Mouse (Mus musculus) left cerebral cortex, adult 6 months (tissue): Measurements from ENCODE around the gene Tlcd2. TPM values are rescaled to one million over a fixed set of nuclear protein-coding genes. Genes with fewer than 3 reads are reported as not detected.

ENCODE experiments used
- long read RNA-seq, 2 experiments: library from polyadenylated mRNA; unstranded; transcript quantifications; one replicate each; pipeline ENCODE4 v2.0.0; 2019 to 2020
- polyA plus RNA-seq: library from polyadenylated mRNA; unstranded; fragments of <200 nt; fragmentation: Nextera tagmentation; gene quantifications from 2 replicates; pipeline ENCODE4 v1.2.3, GENCODE M21; 2021

Gene Tlcd2
- 0.80 and 0.99 TPM in 2 replicates for polyA plus RNA-seq
- long read RNA-seq, experiment 1, partial matches to known transcripts: 1 of 9 reads
- long read RNA-seq, experiment 1, other reads (novel, unspliced or antisense): 8 of 9 reads
- long read RNA-seq, experiment 2, partial matches to known transcripts: 0 of 4 reads
- long read RNA-seq, experiment 2, other reads (novel, unspliced or antisense): 4 of 4 reads

DNA sequence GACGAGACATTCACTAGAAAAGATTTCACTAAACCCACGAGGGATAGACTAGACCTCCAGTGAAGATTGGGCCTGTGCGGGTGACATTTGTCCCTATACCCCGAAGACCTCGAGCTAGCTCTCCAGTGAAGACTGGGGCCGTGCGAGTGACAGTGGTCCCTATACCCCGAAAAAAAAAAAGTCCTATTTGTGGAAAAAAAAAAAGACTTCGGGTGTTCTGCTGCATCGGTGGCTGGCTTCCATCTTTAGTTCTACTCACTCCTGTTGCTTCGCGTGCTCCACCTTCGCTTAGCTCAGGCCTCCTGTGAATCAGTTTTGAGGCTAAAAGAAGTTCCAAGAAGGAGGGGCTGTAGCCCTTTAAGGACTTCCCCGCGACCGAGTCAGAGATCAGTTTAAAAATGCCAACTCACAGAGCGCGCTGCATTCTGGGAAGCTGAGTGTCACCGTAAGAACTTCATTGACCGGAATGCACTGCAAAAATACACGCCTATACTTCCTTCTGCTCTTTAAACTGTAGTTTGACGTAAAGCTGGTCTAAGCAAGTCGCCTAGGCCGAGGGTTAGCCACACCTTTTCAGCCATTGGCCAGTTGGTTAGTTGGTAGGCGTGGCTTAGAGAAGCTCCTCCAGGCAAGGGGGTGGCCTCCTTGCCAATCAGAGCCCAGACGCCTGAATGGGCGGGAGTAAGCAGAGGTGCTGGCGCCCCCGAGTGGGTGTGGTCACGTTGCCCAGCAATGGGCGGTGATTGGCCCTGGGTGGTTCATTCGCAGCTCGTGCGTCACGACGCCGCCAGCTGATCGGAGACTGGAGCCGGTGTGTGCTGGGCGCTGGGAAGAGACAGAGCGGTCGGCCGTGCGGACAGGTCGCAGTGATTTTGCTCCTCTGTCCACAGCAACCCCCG, at the start of gene Tlcd2:
Gene Tlcd2 (plus strand): TSS at position 872 of the 899 bp plus-strand sequence.

DNA sequence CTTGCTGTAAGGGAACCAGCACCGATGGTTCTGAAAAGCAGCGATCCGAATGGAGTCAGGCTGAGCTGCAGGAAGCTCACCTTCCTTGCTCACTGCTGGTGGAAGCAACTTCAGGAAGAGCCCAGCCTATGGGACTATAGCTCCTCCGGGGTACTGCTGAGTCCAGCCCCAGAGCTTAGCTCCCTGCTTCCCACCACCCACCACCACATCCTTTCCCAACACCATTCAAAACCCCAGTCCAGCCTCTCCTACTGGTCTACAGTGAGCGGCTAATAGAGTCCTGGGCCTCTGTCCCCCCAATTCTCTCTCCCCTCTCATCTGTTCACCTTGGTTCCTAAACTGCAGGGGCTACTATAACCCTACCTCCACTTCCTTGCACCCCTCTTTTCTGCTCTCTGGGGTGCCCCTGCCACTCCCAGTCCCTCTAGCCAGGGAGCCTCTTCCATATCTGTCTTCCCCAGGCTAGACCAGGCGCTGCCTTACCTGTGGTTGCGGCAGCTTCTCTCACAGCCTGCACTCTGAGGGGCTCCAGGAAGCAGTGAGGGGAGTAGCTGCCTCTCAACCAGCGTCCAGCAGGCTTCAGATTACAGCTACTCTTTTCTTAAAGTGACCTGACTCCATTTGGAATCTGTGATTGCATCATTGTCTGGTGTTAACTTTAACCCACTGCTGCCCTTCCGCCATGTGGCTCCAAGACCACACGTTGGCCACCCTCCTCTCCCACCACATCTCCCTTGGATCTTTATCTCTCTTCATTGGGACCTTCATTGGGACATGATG, 39.3 kb upstream of the Tlcd2 start, which contains the start of gene Serpinf1:
Gene Serpinf1 (minus strand): TSS at position 689 of the 780 bp plus-strand sequence.

DNA sequence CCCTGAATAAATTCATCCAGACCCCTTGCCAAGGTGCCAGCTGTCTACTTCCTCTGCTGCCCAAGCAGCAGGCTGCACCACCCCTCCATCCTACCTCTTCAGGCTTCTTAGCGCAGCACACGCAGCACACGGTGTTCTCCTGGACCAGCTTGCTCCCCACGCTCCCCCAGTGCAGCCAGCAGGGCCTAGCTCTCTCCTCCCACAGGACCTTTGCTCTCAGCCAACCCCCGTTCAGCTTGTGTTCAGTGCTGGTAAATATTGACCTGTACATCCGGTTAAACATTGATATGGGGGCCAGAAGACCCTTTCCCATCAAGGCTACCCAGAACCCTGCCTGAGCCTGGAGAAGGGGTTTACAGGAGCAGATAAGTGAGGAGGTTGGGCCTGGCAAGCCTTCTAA, 22.2 kb upstream of the Tlcd2 start, which contains the start of gene Serpinf2:
Gene Serpinf2 (minus strand): TSS at position 229 of the 400 bp plus-strand sequence.

DNA sequence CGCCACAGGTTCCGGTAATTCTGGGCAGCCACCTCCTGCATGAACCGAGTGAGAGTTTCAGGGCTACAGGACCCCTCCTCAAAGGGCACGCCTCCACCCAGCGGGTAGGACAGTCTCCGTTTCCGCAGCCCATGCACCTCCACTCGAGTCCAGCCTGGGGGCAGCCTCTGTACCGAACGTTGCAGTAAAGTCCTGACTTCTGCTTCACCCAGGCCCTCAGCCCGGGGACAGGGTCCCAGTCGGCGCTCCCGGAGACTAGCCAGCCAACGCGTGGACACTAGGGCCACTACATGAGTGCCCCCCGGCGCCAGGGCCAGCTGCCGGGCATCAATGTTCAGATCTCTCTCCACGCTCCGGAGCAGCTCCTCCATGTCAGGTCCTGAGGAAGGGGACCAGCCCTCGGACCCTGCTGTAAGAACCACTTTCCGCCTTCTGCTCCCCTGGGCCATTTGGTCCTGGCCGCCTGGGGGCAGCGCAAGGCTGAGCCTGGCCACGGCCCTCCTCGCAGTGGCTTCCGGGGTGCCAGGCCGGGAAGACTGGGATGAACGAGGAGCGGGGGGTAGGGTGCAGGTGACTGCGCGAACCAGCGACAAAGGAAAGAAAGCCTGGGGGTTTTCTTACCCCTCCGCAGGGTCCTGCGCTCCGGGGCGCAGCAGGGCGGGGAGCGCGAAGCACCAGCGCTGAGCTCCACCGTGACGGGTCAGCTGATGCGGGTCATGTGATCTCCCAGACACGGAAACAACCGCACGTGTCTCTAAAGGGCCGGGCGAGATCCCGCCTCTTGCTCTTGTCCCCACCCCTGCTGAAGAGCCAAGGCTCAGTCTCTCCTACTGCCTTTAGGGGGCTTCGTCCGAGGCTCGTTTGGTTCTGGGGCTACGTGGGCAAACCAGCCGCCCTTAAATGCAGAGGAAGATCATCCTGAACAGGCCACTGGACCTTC, 7.3 kb upstream of the Tlcd2 start, which contains the start of gene Wdr81:
Gene Wdr81 (minus strand): TSS at position 727 of the 940 bp plus-strand sequence.

DNA sequence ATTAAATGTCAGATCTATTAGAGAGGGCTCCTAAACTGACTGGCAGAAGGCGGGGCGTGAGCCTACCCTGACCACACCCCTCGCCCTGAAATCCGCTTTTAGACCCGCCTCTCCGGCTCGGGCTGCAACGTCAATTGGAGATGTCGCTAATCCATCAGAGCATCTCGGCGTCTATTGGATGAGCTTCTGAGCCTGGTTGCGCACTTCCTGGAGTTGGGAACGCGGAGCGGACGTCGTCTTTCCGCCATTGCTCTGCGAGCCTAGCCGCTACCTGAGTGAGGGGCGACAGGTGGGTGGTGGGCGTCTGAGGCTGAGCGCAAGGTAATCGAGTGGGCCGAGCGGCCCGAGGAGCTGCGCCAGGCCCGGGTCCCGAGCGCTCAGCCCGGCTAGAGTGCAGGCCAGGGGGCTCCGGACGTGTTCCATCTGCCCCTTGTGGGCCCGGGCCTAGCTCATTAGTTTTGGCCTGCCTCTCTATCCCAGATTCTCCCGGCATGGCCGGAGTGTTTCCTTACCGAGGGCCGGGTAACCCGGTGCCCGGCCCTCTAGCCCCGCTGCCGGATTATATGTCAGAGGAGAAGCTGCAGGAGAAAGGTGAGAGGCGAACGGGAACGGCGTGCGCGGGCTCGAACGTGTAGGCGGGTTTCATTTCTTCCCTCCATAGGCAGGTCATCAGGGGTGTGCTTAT, 25.2 kb downstream of the Tlcd2 start, which contains the start of gene Prpf8:
Gene Prpf8 (plus strand): TSS at position 216 of the 685 bp plus-strand sequence.

DNA sequence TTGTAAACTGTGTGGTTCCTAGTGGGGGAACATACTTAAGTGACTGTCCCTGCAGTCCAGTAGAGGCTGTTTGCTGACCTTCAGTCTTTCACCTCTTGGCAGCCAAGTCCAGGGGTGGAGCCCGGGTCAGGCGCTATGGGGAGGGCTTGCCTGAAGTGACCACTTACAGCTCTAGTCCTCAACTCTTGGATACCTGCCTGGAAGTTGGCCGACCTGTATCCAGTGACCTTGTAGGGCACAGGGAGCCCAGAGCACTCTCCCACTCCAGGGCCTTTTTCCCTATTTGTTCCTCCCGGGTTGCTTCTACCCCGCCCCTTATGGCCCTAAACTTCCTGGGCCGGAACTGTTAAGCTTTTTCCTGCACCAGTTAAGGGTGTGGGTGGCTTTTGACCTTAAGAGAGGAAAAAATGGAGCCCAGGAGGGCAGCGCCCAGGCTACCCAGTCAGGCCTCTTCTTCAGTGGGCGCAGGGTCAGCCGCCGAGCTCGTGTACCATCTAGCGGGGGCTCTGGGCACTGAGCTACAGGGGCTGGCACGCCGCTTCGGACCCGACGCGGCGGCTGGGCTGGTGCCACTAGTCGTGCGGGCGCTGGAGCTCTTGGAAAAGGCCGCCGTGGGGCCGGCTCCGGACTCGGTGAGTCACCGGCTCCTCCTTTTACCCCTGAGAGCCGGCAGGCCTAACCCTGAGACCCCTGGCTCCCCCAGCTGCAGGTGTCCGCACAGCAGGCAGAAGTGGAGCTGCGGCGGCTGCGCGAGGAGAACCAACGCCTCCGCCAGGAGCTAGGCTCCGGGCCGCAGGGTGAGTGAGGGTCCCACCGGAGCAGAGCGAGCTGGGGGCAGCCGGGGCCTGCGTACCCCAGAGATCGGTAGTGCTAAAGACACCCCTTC, 48.5 kb downstream of the Tlcd2 start, which contains the start of gene Rilp:
Gene Rilp (plus strand): TSS at position 354 of the 886 bp plus-strand sequence.

DNA sequence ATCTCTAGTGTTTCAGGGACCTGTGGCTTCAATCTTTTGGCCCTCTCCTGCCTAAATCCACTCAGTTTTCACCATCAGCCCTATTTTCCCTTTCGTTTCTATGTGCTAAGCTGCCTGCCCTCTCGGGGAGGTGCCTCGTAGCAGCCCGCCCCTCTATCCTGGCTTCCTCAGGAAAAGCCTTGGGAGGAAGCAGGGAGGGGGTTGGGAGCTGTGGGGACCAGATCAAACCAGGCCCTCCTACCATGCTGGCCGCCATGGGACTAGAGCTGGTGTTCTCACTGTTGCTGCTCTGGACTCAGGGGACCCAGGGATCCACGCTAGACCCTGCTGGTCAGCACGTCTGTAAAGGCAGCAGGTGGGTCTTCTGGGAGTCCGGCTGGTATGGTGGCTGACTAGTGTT, 51.8 kb downstream of the Tlcd2 start, which contains the start of gene Scarf1:
Gene Scarf1 (plus strand): TSS at position 205 of the 400 bp plus-strand sequence.

Other genes with a start within 250 kb of the Tlcd2 start
- 28.0 and 28.8 TPM in 2 replicates for gene Rpa1, start 113.4 kb upstream of the Tlcd2 start, polyA plus RNA-seq
- gene Smyd4, start 113.3 kb upstream of the Tlcd2 start, polyA plus RNA-seq: 8.9 and 9.5 TPM in 2 replicates
- 6.5 and 8.4 TPM in 2 replicates for gene Serpinf1, start 39.0 kb upstream of the Tlcd2 start, polyA plus RNA-seq
- 0.05 TPM in 1 of 2 replicates, not detected in the other for gene Serpinf2, start 22.1 kb upstream of the Tlcd2 start, polyA plus RNA-seq
- gene Wdr81, start 7.0 kb upstream of the Tlcd2 start, polyA plus RNA-seq: 2.9 and 3.3 TPM in 2 replicates
- gene Prpf8, start 25.1 kb downstream of the Tlcd2 start, polyA plus RNA-seq: 12.1 and 13.6 TPM in 2 replicates
- 2.5 and 2.6 TPM in 2 replicates for gene Rilp, start 48.4 kb downstream of the Tlcd2 start, polyA plus RNA-seq
- gene Scarf1, start 51.8 kb downstream of the Tlcd2 start, polyA plus RNA-seq: 1.2 and 1.3 TPM in 2 replicates
- 13.6 and 19.1 TPM in 2 replicates for gene Slc43a2, start 70.0 kb downstream of the Tlcd2 start, polyA plus RNA-seq
- 23.7 and 133 TPM in 2 replicates for gene Pitpna, start 126.4 kb downstream of the Tlcd2 start, polyA plus RNA-seq
- 15.7 and 21.9 TPM in 2 replicates for gene Inpp5k, start 169.3 kb downstream of the Tlcd2 start, polyA plus RNA-seq
- 2.4 and 3.5 TPM in 2 replicates for gene Myo1c, start 188.8 kb downstream of the Tlcd2 start, polyA plus RNA-seq
- 20.3 and 55.9 TPM in 2 replicates for gene Crk, start 217.5 kb downstream of the Tlcd2 start, polyA plus RNA-seq